Mouse (Mus musculus): ENCODE measurements around the gene Praf2.

DNA sequence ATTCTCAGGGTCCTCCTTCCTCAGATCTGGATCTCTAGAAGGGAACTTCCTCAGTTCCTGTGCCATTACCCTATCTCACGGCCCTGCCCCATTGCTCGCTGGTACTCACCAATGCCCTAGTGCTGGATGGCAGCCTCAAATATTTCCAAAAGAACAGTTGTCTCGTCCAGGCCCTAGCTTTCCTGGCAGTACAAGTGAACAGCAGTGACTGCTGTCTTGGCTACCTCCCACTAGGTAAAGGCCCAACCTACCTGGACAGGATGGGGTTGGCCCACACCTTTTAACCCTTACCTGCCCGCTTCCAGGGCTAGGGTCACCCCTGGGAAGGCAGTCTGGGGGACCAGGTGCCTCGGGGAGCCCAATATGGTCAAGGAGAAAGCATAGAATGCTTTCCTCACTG lies 12.9 kb downstream of the Praf2 start:
- TF ChIP-seq POLR2A (IDR thresholded peaks at IDR 0.05; ENCODE audit: low read depth, low read length) (no peak), CTCF (IDR thresholded peaks at IDR 0.05; ENCODE audit: extremely low read depth, insufficient read depth, insufficient read length, insufficient replicate concordance) (no peak)
